Mouse (Mus musculus) hindbrain, embryonic 13.5 days (tissue): ENCODE data around the gene Ankrd35. TPM values are rescaled to one million over a fixed set of nuclear protein-coding genes. Genes with fewer than 3 reads are reported as not detected.

ENCODE experiments used
- ATAC-seq: fragments of 200-750 bp; cut with Nextera tagmentation; 2 replicates; pipeline ENCODE4 v1.8.0; 2017; ENCODE audit warnings: moderate TSS enrichment; ENCODE audit not compliant: low FRiP score
- H3K27ac ChIP-seq: fragments of 300-500 bp; sonication (generic); 2 replicates; pipeline ENCODE4 v1.5.1; 2015; ENCODE audit warnings: inconsistent platforms, mild to moderate bottlenecking, moderate library complexity
- H3K27me3 ChIP-seq: fragments of 300-500 bp; sonication (generic); 2 replicates; pipeline ENCODE4 v1.6.1; 2015; ENCODE audit warnings: mild to moderate bottlenecking, inconsistent platforms
- H3K36me3 ChIP-seq: fragments of 300-500 bp; sonication (generic); 2 replicates; pipeline ENCODE4 v1.6.1; 2015; ENCODE audit warnings: mild to moderate bottlenecking, inconsistent platforms
- H3K4me1 ChIP-seq: fragments of 300-500 bp; sonication (generic); replicated peaks from 2 replicates; pipeline ENCODE4 v1.6.1; 2015; ENCODE audit warnings: inconsistent platforms
- H3K4me2 ChIP-seq: fragments of 300-500 bp; sonication (generic); 2 replicates; pipeline ENCODE4 v1.6.1; 2015; ENCODE audit warnings: inconsistent platforms, mild to moderate bottlenecking, moderate library complexity
- H3K4me3 ChIP-seq: fragments of 300-500 bp; sonication (generic); 2 replicates; pipeline ENCODE4 v1.5.1; 2015; ENCODE audit warnings: mild to moderate bottlenecking, inconsistent platforms
- H3K9ac ChIP-seq: fragments of 300-500 bp; sonication (generic); 2 replicates; pipeline ENCODE4 v1.6.1; 2015; ENCODE audit warnings: mild to moderate bottlenecking, inconsistent platforms
- H3K9me3 ChIP-seq: fragments of 300-500 bp; sonication (generic); 2 replicates; pipeline ENCODE4 v1.6.1; 2016; ENCODE audit warnings: inconsistent platforms
- WGBS: fragments of 180-500 bp; shearing (Covaris S2); methylation state at CpG from one replicate; pipeline ENCODE4 v1.1.7; 2015; 5-methylcytosine and 5-hydroxymethylcytosine counted together
- polyA plus RNA-seq: library from polyadenylated mRNA; unstranded; fragments of >200 nt; fragmentation: Nextera tagmentation; extraction: Ambion mirVana; gene quantifications from 2 replicates; pipeline ENCODE4 v1.2.1, GENCODE M21; 2015

Ankrd35 gene
- polyA plus RNA-seq, 1 experiment from 2014 or later = 0.84 TPM

DNA sequence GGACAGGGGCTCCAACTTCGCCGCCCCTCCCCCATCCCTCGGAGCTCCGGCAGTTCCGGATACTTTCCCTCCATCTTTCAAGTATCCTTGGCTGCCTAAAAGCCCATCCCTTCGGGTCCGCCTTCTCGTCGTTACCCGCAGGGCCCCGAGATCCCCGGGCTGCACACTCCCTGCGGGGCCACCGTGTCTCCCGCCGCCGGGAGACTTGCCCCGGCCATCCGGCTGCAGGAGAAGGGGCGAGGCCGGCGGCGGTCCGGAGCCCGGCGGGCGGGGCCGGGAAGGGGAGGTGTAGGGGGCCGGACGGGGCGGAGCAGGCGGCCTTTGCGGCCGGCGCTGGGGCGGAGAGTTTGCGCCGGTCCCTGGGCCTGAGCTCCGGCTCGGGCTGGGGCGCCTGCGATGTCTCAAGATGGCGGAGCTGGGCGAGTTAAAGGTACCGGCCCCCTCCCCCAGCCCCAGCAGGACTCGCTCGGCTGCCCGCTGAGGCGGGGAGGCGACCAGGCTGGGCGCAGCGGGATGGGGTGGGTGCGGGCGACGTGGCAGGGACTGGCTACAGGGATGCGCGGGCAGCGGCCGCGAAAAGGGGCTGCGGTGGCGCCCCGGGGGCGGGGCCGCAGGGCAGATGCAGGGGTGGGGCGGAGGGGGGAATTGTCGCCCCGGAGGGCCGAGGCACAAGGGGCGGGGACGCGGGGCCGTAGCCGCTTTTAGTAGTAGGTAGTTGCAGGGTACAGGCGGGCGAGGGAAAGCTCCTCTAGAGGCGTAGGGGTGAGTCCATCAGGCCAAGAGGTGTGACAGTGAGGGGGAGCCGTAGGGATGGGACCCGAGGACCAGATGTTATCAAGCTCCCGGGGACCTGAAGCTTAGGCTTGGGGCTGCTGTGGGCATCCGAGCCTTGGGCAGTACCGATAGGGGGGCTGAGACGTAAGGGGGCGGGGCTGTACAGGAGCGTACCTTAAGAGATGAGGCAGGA is 27.1 kb downstream of the Ankrd35 start:
- H3K27ac ChIP-seq = peak overlapping the region; percentile 92
- peak overlapping the region; percentile 76 for H3K4me3 ChIP-seq
- H3K27me3 ChIP-seq = no peaks in the 10 kb centered on the region
- under 1% methylated on average over 85 of the region's 85 CpGs for WGBS
- peaks cover 16% of the 10 kb centered on the region for H3K4me1 ChIP-seq
- H3K9me3 ChIP-seq = no peaks in the 10 kb centered on the region
- peaks cover 24% of the 10 kb centered on the region for H3K36me3 ChIP-seq
- peak; percentile 93 for ATAC-seq
- H3K4me2 ChIP-seq = peak overlapping the region; percentile 77
- peak overlapping the region; percentile 83 for H3K9ac ChIP-seq

DNA sequence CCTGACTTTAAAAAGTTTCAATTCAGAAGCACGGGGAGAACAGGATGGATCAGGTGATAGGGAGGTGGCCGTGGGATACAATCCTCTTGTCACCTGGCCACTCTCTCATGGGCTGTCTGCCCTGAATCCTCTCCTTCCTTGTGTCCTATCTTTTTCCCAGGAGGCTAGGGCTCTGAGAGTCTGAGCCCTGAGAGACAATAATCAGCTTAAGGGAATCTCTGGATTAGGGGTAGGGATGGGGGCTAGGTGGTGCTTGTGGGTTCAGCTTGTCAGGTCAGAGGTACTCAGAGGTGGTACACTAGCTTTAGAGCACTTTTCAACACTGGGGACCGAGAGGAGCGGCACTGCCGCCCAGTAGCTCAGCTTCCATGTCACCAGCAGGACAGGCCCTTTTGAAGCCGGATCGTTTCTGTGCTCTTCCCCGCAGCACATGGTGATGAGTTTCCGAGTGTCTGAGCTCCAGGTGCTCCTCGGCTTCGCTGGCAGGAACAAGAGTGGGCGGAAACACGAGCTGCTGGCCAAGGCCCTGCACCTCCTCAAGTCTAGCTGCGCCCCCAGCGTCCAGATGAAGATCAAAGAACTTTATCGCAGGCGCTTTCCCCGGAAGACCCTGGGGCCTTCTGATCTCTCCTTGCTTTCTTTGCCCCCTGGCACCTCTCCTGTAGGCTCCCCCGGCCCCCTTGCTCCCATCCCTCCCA is 29.2 kb downstream of the Ankrd35 start:
- Histone ChIP-seq H3K27me3 (no peaks in the 10 kb centered on the region), H3K27ac (no peak overlapping the region), H3K4me3 (no peak overlapping the region), H3K9me3 (no peaks in the 10 kb centered on the region), H3K4me1 (peaks cover 16% of the 10 kb centered on the region), H3K4me2 (no peak overlapping the region), H3K36me3 (peaks cover 40% of the 10 kb centered on the region), H3K9ac (no peak overlapping the region)
- WGBS = 58% methylated on average over 19 of the region's 19 CpGs
- ATAC-seq = no peak

- Histone ChIP-seq H3K4me3 (no peak overlapping the region), H3K9ac (no peak overlapping the region), H3K36me3 (peaks cover 51% of the 10 kb centered on the region), H3K9me3 (no peaks in the 10 kb centered on the region), H3K27ac (no peak overlapping the region), H3K4me1 (peaks cover 16% of the 10 kb centered on the region), H3K27me3 (no peaks in the 10 kb centered on the region), H3K4me2 (no peak overlapping the region)
- no peak for ATAC-seq
- WGBS = 59% methylated on average over 7 of the region's 7 CpGs
These were observed 30.4 kb downstream of the Ankrd35 start for GRCm38 (mm10) chr3:96700376-96700775.

DNA sequence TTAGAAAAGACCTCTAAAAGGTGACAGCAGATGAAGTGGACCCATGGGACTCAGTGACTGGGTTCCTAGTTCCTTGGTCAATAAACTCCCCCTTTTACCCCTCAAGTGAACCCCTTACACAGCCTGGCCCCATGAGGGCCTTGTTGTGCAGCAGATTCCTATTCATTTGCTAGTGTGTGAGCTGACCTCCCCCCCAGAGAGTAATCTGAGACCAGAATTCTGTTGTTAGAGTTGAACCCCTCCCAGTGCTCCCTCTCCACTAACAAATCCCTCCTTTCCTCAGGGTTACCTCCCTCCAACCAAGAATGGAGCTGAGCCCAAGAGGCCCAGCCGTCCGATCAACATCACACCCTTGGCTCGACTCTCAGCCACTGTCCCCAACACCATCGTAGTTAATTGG is 31.1 kb downstream of the Ankrd35 start:
- Histone ChIP-seq H3K4me2 (no peak overlapping the region), H3K4me1 (peaks cover 13% of the 10 kb centered on the region), H3K4me3 (no peak overlapping the region), H3K9ac (no peak overlapping the region; the same call in 1 of the 2 replicates), H3K9me3 (no peaks in the 10 kb centered on the region), H3K27me3 (no peaks in the 10 kb centered on the region), H3K27ac (no peak overlapping the region), H3K36me3 (peaks cover 56% of the 10 kb centered on the region)
- ATAC-seq = no peak
- 88% methylated on average over 4 of the region's 4 CpGs for WGBS

- Histone ChIP-seq H3K9ac (no peak overlapping the region), H3K27ac (no peak overlapping the region), H3K9me3 (no peaks in the 10 kb centered on the region), H3K4me2 (no peak overlapping the region), H3K36me3 (peaks cover 56% of the 10 kb centered on the region), H3K4me3 (no peak overlapping the region), H3K4me1 (peaks cover 7% of the 10 kb centered on the region; the same call in 1 of the 2 replicates), H3K27me3 (peaks cover 12% of the 10 kb centered on the region; the same call in 1 of the 2 replicates)
- 62% methylated on average over 11 of the region's 11 CpGs for WGBS
- ATAC-seq = no peak
These were observed 34.8 kb downstream of the Ankrd35 start for GRCm38 (mm10) chr3:96704778-96705177.

DNA sequence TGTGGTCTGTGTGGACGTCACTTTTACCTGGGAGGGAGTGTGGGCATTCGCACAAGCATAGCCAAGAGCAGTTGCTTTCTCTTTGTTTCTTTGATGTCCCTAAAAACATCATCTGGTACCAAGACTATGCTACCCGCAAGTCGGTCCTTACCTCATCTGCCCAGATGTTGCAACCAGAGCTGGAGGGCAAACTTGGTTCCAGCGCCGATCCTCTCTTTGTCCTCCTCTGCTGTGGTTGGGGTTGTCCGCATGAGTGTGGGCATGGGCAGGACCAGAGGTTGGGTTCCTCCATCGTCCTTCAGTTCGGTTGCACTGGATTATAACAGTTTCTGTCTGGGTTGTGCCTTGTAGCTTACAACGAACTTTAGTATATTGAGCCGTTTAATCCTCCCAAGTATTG is 36.3 kb downstream of the Ankrd35 start:
- Histone ChIP-seq H3K9ac (no peak overlapping the region), H3K4me2 (no peak overlapping the region), H3K27me3 (peaks cover 12% of the 10 kb centered on the region; the same call in 1 of the 2 replicates), H3K4me1 (peaks cover 7% of the 10 kb centered on the region; the same call in 1 of the 2 replicates), H3K36me3 (peaks cover 58% of the 10 kb centered on the region), H3K4me3 (no peak overlapping the region), H3K27ac (no peak overlapping the region), H3K9me3 (no peaks in the 10 kb centered on the region)
- 92% methylated on average over 11 of the region's 11 CpGs for WGBS
- ATAC-seq = no peak

DNA sequence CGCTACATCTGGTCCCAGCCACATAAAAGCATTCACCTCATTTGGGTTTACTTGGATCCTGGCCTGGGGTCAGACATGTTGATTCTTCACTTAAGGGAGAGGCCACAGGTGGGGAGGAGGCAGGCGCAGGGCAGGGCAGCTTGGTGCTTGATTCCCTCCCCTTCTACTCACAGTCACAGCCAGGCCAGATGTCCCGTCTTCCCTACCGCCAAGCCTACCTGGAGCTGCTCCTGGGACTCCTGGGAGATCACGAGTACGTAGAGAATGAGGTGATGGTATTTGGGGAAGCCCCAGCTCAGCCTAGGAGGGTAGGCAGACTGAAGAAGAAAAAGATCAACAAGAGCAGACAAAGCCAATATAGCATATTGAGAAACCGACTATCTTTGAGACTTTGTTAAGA is 37.1 kb downstream of the Ankrd35 start:
- no peak overlapping the region for H3K27ac ChIP-seq
- H3K4me3 ChIP-seq = no peak overlapping the region
- peaks cover 58% of the 10 kb centered on the region for H3K36me3 ChIP-seq
- H3K4me2 ChIP-seq = no peak overlapping the region
- no peak overlapping the region for H3K9ac ChIP-seq
- WGBS = 80% methylated on average over 7 of the region's 7 CpGs
- no peak for ATAC-seq
- H3K9me3 ChIP-seq = no peaks in the 10 kb centered on the region
- H3K27me3 ChIP-seq = peaks cover 12% of the 10 kb centered on the region; the same call in 1 of the 2 replicates
- peaks cover 7% of the 10 kb centered on the region; the same call in 1 of the 2 replicates for H3K4me1 ChIP-seq

DNA sequence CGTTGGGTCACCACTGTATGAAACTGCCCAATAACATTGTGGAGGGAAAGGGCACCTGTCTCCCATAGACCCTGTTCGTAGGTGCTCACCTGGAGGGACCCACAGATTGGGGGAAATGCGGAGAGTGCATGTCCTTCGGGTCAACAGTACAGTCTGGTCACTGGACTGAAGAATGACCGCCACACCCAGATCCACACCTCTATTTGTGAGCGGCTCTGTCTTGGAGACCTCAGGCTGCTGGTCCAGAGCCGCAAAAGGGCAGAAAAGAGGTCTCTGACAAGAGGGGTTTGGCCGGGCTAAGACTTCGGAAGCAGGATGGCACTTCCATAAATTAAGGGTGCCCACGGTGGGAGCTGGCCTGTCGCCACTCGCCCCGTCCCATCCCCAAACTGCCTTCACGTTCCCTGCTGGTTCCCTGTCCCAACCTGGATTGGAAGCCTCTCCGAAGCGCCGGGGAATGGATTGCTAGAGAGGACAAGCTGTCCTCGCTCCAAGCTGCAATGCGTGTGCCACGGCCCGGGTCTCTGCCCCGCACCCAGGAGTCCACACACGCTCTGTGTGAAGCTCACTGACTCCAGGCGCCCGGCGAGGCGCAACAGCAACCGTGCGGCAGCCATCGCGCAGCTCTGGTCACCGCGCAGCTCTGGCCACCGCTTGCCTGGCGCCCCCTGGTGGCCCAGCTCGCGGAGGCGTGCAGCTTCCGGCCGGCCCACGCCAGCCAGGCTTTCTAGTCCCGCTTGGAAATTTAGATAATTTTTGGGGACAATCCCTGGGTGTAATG is 38.2 kb downstream of the Ankrd35 start, which contains the start of gene Nudt17:
Gene Nudt17 (minus strand): TSS at position 660 of the 781 bp plus-strand sequence.
- Histone ChIP-seq H3K36me3 (peaks cover 62% of the 10 kb centered on the region), H3K4me2 (peak within 1 kb of the TSS; percentile 90), H3K27ac (no peak within 1 kb of the TSS), H3K9me3 (no peaks in the 10 kb centered on the region), H3K9ac (peak within 1 kb of the TSS; percentile 82), H3K4me3 (peak within 1 kb of the TSS; percentile 50), H3K27me3 (peaks cover 12% of the 10 kb centered on the region; the same call in 1 of the 2 replicates), H3K4me1 (peaks cover 7% of the 10 kb centered on the region; the same call in 1 of the 2 replicates)
- peak; percentile 86 for ATAC-seq
- 5% methylated on average over 42 of the region's 42 CpGs for WGBS

GRCm38 (mm10) chr3:96708684-96709064 is 38.7 kb downstream of the Ankrd35 start:
- Histone ChIP-seq H3K36me3 (peaks cover 62% of the 10 kb centered on the region), H3K9me3 (no peaks in the 10 kb centered on the region), H3K4me2 (peak overlapping the region; percentile 90), H3K27me3 (peaks cover 12% of the 10 kb centered on the region; the same call in 1 of the 2 replicates), H3K27ac (no peak overlapping the region), H3K4me3 (no peak overlapping the region; the same call in 1 of the 2 replicates), H3K9ac (no peak overlapping the region), H3K4me1 (peaks cover 7% of the 10 kb centered on the region; the same call in 1 of the 2 replicates)
- no peak for ATAC-seq
- 56% methylated on average over 2 of the region's 2 CpGs for WGBS

DNA sequence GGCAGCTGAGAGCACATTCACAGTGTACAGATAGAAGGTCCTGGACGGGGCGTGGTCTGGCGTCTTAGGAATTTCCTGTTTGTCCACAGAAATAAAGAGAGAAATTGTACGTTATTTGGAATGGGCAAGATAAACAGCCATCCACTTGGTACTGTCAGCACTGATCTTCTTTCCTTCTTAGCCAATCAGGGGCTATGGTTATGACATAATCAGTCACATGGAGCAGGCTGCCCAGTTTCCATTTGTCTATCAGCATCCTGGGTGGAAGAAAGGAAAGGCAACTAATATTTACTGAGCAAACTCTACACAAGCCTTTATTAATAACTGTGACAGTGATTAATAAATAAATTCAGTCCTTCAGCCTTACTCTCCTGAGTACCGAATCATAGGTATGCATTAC is 44.4 kb downstream of the Ankrd35 start:
- Histone ChIP-seq H3K9me3 (no peaks in the 10 kb centered on the region), H3K4me3 (no peak overlapping the region), H3K4me2 (no peak overlapping the region), H3K27me3 (no peaks in the 10 kb centered on the region), H3K4me1 (no peaks in the 10 kb centered on the region), H3K9ac (no peak overlapping the region), H3K27ac (no peak overlapping the region), H3K36me3 (peaks cover 78% of the 10 kb centered on the region)
- no peak for ATAC-seq
- WGBS = 95% methylated on average over 5 of the region's 5 CpGs

GRCm38 (mm10) chr3:96715854-96716253 is 45.9 kb downstream of the Ankrd35 start:
- WGBS = 90% methylated on average over 2 of the region's 2 CpGs
- ATAC-seq = no peak

More at GRCm38 (mm10) chr3:96715854-96716253, 45.9 kb downstream of the Ankrd35 start:
- H3K27ac ChIP-seq = no peak overlapping the region
- peaks cover 67% of the 10 kb centered on the region for H3K36me3 ChIP-seq
- no peak overlapping the region for H3K9ac ChIP-seq
- no peaks in the 10 kb centered on the region for H3K27me3 ChIP-seq
- no peak overlapping the region for H3K4me3 ChIP-seq
- no peaks in the 10 kb centered on the region for H3K9me3 ChIP-seq
- no peak overlapping the region for H3K4me2 ChIP-seq
- H3K4me1 ChIP-seq = no peaks in the 10 kb centered on the region
